Mouse (Mus musculus) cerebellum, postnatal 25 days (tissue): ENCODE measurements at regions not wholly inside any gene's neighbourhood (a gene's known extent, or its start where the extent isn't known, plus 50 kb on each side); places are given as distances from the start of the nearest gene placed in this dataset.
A peak's percentile ranks its signal among the peaks of the same experiment; 100 is the strongest.

Experiments
- DNase-seq, 2 experiments: peaks; one replicate each; pipeline ENCODE4 v3.0.0; 2021; ENCODE audit warnings: mixed read lengths in 2 of 2

GRCm38 (mm10) chr1:73299978-73300688 lies 284.4 kb upstream of the Tnp1 start:
- DNase-seq: no peak

GRCm38 (mm10) chr1:73285342-73285741 lies 269.6 kb upstream of the Tnp1 start:
- DNase-seq: no peak

DNA sequence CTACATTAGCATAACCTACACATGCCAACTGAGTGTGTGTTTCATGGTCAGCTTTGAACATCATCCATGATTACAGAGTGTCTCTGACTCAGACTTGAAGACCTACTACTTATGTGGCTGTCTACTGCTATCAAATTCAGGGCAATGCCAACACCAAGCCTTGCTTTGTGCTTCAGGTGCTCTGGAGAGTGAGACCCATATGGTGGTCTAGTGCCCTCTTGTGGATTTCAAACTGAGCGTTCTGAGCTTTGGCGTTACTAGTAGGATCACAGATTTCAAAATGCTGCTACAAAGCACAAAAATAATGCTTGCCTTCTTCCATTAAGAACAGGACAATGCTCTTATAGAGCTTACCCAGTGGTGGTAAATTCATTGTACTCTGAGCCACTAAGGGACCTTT lies 258.8 kb upstream of the Tnp1 start:
- peak; percentile 20 to 41 for DNase-seq

GRCm38 (mm10) chr1:73270787-73271391 lies 255.2 kb upstream of the Tnp1 start:
- no peak for DNase-seq

GRCm38 (mm10) chr1:73269051-73269755 lies 253.5 kb upstream of the Tnp1 start:
- DNase-seq: no peak

DNA sequence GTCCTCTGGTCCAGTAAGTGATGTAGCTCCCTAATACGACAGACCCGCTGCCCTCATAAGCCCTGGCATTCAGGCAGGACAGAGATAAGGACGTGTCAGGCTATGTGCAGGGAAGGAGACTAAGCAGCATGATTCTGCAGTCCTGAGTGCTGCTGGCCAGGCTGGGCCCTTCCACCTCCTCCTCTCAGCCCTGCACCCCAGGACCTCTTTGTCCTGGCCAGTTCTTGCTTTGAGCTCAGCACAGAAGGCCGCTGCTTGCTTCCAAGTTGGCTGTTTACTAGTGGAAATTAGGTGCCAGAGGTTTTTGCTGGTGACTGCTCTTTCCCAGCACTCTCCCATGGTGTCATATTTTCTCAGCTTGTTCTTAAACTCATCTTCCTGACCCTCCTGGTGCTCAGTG lies 249.3 kb upstream of the Tnp1 start:
- DNase-seq: peak; percentile 25 to 37

DNA sequence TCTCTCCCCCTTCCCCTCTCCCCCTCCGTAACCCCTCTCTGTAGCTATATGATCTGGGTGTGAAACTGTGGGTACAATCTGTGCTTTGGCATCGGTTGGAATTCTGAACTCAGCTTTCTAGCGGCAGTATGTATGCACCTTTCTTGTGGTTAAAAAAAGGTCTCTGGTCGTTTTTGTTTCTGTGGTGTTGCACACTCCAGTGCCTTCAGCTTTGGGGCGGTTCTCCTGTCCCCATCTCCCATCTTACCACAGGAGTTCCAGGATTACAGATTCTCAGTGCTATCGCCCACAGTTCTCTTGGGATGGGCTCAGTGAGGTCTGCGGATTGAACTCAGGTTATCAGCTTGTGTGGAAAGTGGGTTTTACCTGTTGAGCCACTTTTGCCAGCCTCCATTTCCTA lies 248.5 kb upstream of the Tnp1 start:
- DNase-seq: no peak

- DNase-seq: no peak
These were observed 243.9 kb upstream of the Tnp1 start for GRCm38 (mm10) chr1:73259525-73260098.

DNA sequence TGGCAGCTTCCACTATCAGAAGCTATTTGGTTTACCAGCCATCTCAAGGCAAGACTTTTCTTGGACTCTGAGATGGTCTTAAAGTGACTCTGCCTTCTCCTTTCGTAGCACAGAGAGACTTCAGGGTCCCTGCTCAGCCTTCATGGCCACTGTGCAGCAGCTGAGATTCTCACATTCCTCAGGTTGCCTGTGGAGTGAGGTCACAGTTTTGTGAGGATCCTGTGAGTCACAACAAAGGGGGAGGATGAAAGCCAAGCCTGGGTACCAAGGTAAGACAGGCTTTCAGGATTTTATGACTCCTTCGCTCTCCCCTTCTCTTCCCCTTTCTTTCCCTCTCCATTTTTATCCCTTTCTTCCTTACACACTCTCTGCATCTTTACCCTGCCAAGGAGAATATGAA lies 241.6 kb upstream of the Tnp1 start:
- no peak for DNase-seq

DNA sequence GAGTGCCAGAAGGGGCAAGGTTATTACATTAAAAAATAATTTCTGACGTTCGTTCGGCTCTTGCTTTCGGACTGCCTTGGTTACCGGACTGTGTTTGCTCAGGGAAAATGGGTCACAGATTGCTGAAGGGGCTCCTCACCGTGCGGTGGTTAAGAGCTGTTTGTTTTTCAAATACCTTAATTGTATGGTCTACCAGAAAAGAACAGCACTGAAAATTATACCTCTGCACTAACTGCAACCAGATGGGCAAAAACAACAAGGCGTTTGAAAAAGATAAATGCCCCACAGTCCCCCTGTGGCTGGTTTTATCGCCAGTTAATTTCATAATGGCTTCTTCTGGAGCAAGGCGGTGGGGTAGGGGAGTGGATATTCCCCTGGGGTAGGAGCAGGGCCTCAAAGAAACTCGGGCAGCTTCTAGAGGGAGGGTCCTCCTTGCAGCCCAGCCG lies 236.2 kb upstream of the Tnp1 start:
- no peak for DNase-seq

GRCm38 (mm10) chr1:73244016-73244415 lies 228.3 kb upstream of the Tnp1 start:
- DNase-seq: peak in 1 of 2 experiments; percentile 13

GRCm38 (mm10) chr1:73242290-73242689 lies 226.6 kb upstream of the Tnp1 start:
- DNase-seq: no peak

GRCm38 (mm10) chr1:73236867-73237266 lies 221.2 kb upstream of the Tnp1 start:
- peak; percentile 35 to 38 for DNase-seq

DNA sequence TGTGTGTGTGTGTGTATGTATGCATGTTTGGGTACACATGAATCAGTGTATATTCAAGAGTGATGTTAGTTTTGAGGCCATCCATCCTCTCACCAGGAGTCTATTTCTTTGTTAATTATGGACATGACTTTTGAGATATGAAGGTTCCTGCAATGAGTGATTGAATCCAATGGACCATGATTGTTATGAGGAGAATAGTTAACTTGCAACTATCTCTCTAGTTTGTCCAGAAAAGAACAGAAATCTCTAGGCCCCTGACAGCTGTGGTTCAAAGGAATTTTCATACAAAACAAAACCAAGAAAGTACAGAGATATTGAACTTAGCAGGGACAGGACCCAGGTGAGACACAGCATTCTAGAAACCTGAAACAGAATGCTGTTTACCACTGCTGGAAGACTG lies 217.9 kb upstream of the Tnp1 start:
- no peak for DNase-seq

- DNase-seq: no peak
These were observed 217.3 kb upstream of the Tnp1 start for GRCm38 (mm10) chr1:73233041-73233440.

DNA sequence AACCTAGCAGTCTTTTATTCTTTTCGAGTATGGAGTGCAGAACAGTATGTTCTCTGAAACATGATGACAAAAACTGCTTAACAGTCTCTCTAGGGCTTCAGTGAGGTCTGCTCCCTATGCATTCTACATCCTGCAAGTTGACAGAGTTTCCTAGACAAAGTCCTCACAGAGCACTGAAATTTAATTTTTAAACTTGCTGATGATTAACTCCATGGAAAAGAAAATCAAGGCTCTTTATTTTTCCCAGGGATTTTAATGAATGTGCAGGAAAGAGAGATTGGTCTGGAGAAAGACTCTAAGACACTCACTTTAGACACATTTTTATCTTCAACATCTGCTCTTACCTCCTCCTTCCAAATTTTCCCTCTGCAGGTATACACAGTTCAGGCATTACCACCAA lies 214.9 kb upstream of the Tnp1 start:
- DNase-seq: no peak

DNA sequence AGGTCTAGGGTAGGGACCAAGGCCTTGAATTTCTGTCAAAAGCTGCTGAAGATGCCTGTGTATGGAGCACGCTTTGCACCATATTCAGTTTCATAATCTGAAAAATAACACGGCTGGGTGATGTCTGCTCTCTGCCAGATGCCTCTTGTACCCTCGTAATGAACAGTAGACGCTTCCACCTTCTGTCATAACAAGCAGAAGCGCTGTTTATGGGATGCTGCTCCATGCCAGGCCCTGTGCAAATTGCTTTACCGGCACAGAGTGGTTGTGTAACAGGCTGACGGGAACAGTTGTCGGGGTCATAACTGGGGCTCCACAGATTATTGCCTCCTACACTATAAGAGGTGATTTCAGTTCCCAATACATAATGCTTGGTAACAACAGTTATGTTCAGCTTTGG lies 211.5 kb upstream of the Tnp1 start:
- no peak for DNase-seq

DNA sequence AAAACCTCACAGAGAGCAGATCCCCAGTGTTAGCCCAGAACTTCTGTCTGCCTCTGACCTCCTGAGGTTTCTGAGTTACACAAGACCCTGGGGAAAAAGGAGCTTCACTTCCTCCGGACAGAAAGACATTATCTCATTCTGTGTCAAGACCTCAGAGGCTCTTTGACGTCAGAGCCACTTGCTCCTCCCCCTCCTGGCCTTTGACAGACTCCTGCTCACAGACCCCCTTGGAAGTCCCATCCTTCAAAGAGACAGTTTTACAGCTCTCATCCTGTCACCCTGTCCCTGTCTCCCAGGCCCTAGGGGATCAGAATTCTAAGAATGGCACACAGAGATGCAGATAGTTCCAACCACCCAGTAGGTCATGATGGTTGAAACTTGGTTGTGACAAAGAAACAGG lies 206.2 kb upstream of the Tnp1 start:
- DNase-seq: no peak

GRCm38 (mm10) chr1:73214305-73214946 lies 198.7 kb upstream of the Tnp1 start:
- DNase-seq: no peak

GRCm38 (mm10) chr1:73207421-73207820 lies 191.7 kb upstream of the Tnp1 start:
- DNase-seq: no peak

- no peak for DNase-seq
These were observed 190.1 kb upstream of the Tnp1 start for GRCm38 (mm10) chr1:73205788-73206187.

DNA sequence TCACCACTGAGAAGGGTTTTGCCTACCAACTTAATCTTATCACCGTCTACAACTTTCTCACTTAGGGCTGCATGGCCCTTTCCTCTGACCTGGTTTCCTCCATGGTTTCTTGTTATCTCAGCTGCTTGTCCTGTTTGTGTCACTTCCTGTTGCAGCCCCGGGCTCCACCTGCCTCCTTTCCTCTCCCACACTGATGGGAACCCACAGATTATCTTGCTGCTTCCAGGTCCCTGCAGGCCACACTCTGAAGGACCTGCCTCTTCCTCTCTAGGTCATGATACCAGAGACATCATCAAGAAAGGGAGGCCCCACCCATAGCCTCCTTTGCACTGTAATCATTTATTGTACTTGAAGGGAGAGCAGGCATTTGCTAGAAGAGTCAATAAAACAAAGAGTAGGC lies 184.4 kb upstream of the Tnp1 start:
- no peak for DNase-seq

- DNase-seq: no peak
These were observed 175.1 kb upstream of the Tnp1 start for GRCm38 (mm10) chr1:73190832-73191231.
